15 mouse cellular contexts compared by ENCODE assay signal in genomic region chr9:71634916-71635315, GRCm38 (mm10).
"Had no signal": no experiment of that assay in that cellular context is flagged by ENCODE, and none has a peak within 500 bp of the region (broad histone marks: within the 10 kb centered on the region; RNA-seq: fewer than 3 reads in every experiment).

No protein-coding gene starts in this region.

- ATAC-seq: hindbrain, postnatal 0 days; inflammation-experienced regulatory T-cells, adult 6 months; intestine, embryonic 16.5 days had no signal

- DNase-seq: layer of hippocampus, postnatal 36 days; liver, embryonic 13.5 days; lung, adult 2 months; lung, postnatal 14 days; lung, postnatal 4 days; midbrain, embryonic 14.5 days; right cerebral cortex, adult 18-20 months; right cerebral cortex, postnatal 14 days; right cerebral cortex, postnatal 4 days; thymus, adult 2 months; thymus, postnatal 14 days; thymus, postnatal 4 days had no signal
